Comparison of ENCODE assay signal across 9 mouse cellular contexts in the genomic region with DNA sequence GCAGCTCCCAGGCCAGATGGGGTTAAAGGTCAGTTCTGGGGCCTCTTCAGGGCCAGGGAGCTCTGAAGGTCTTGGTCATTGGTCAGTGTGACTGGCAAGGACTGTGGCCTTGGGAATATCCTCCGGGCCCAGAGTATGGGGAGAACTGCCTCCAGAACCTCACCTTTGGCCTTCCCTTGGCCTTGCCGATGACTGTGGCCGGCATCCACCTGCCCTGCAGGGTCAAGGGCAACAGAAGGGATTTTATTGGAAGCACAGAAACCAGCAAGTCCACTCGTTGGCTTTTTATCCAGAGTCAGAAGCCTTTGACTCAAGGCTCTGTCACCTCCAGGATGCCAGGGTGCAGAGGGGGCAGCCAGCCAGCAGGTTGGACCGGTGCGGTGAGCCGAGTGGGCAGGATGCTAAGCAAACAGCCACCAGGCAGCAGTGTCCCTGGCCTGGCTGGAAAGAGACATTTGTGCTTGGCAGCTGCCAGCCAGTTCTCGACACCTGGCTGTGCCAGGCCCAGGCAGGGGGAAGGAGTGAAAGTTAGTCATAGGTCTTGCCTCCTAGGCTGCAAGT.
A peak's percentile ranks its signal among the peaks of the same experiment; 100 is the strongest.
DNase-seq lines count a peak whose midpoint lies in the region; ATAC-seq and TF ChIP-seq lines count a peak whose summit lies in the region.
"Had no signal": no experiment of that assay in that cellular context is flagged by ENCODE, and none has a peak within 500 bp of the region (broad histone marks: within the 10 kb centered on the region; RNA-seq: fewer than 3 reads in every experiment).

No protein-coding gene starts in this region.

- H3K9me3 ChIP-seq in midbrain, embryonic 14.5 days (ENCODE audit: control insufficient read depth, low read length): no peaks in the 10 kb centered on the region
- no peaks in the 10 kb centered on the region for H3K9me3 ChIP-seq in midbrain, postnatal 0 days (ENCODE audit: low read length)
- no peaks in the 10 kb centered on the region for H3K9me3 ChIP-seq in liver, embryonic 13.5 days (replicated peaks)

- H3K36me3 ChIP-seq in midbrain, embryonic 14.5 days (ENCODE audit: control insufficient read depth, insufficient read depth, low read length): no peaks in the 10 kb centered on the region
- H3K36me3 ChIP-seq in midbrain, postnatal 0 days (ENCODE audit: insufficient read depth, low read length): no peaks in the 10 kb centered on the region
- peaks cover 11% of the 10 kb centered on the region for H3K36me3 ChIP-seq in liver, embryonic 13.5 days

- WGBS in midbrain, embryonic 14.5 days: 78% methylated on average over 8 of the region's 8 CpGs
- WGBS in midbrain, postnatal 0 days: 82% methylated on average over 8 of the region's 8 CpGs
- WGBS in liver, embryonic 13.5 days (ENCODE audit: insufficient replicate concordance): 77% methylated on average over 8 of the region's 8 CpGs

- no peaks in the 10 kb centered on the region for H3K27me3 ChIP-seq in midbrain, embryonic 14.5 days (ENCODE audit: control insufficient read depth, insufficient read depth, low read length)
- H3K27me3 ChIP-seq in midbrain, postnatal 0 days (ENCODE audit: insufficient read depth, low read length): no peaks in the 10 kb centered on the region
- H3K27me3 ChIP-seq in liver, embryonic 13.5 days: no peaks in the 10 kb centered on the region

- peaks cover 86% of the 10 kb centered on the region for H3K4me1 ChIP-seq in midbrain, embryonic 14.5 days (ENCODE audit: control insufficient read depth, insufficient read depth, low read length)
- H3K4me1 ChIP-seq in midbrain, postnatal 0 days (ENCODE audit: insufficient read depth, low read length): peaks cover 46% of the 10 kb centered on the region
- H3K4me1 ChIP-seq in liver, embryonic 13.5 days (replicated peaks): peaks cover 100% of the 10 kb centered on the region

- peak; percentile 65 to 68 for DNase-seq in cerebellum, adult 18-20 months
- no peak for DNase-seq in cerebellum, adult 8-10 months
- DNase-seq in midbrain, embryonic 14.5 days: no peak
- DNase-seq in midbrain, postnatal 0 days (ENCODE audit: low spot score): no peak
- no peak for DNase-seq in liver, embryonic 13.5 days
- DNase-seq in thymus, postnatal 25 days: peak; percentile 51
- no peak for DNase-seq in retina, postnatal 1 day
- DNase-seq in spleen, postnatal 10 days (ENCODE audit: low spot score in 2 of 2): no peak

- no peak overlapping the region for H3K4me3 ChIP-seq in midbrain, embryonic 14.5 days (replicated peaks; ENCODE audit: low read depth, low read length)
- H3K4me3 ChIP-seq in midbrain, postnatal 0 days (ENCODE audit: low read depth, low read length): no peak overlapping the region
- H3K4me3 ChIP-seq in liver, embryonic 13.5 days (replicated peaks): no peak overlapping the region

- no peak overlapping the region for H3K4me2 ChIP-seq in midbrain, embryonic 14.5 days (ENCODE audit: low read length)
- no peak overlapping the region for H3K4me2 ChIP-seq in midbrain, postnatal 0 days (ENCODE audit: low read depth, low read length, poor library complexity, severe bottlenecking)
- H3K4me2 ChIP-seq in liver, embryonic 13.5 days: peak overlapping the region; percentile 97

- H3K27ac ChIP-seq in midbrain, embryonic 14.5 days (replicated peaks; ENCODE audit: low read depth, low read length): 0 out of 2 replicates have a peak overlapping the region, but pooled peaks have one; percentile 5
- no peak overlapping the region for H3K27ac ChIP-seq in midbrain, postnatal 0 days (ENCODE audit: low read depth, low read length)
- H3K27ac ChIP-seq in liver, embryonic 13.5 days: peak overlapping the region; percentile 71
- H3K27ac ChIP-seq: liver, embryonic 14.5 days had no signal

- no peak for ATAC-seq in midbrain, embryonic 14.5 days (ENCODE audit: low FRiP score, low TSS enrichment)
- no peak for ATAC-seq in midbrain, postnatal 0 days (ENCODE audit: low FRiP score)
- no peak for ATAC-seq in liver, embryonic 13.5 days (ENCODE audit: low read depth)

- no peak for TF ChIP-seq CTCF in midbrain, postnatal 0 days (IDR thresholded peaks at IDR 0.05)

- no peak overlapping the region; the same call in 1 of the 2 replicates for H3K9ac ChIP-seq in midbrain, embryonic 14.5 days (replicated peaks; ENCODE audit: low read length)
- H3K9ac ChIP-seq in midbrain, postnatal 0 days (replicated peaks; ENCODE audit: low read length, poor library complexity, severe bottlenecking): no peak overlapping the region
- peak overlapping the region; percentile 46; the same call in 1 of the 2 replicates for H3K9ac ChIP-seq in liver, embryonic 13.5 days
- H3K9ac ChIP-seq: liver, embryonic 14.5 days had no signal

Comparison
In these comparisons a context has a peak if more than half of its experiments do, and no peak if none do; other contexts are left out.
1. DNase-seq: peak in cerebellum, adult 18-20 months (2 of 2) and thymus, postnatal 25 days (single experiment); none in cerebellum, adult 8-10 months (single experiment), midbrain, embryonic 14.5 days (single experiment), midbrain, postnatal 0 days (single experiment), liver, embryonic 13.5 days (single experiment), retina, postnatal 1 day (single experiment) and spleen, postnatal 10 days (0 of 2).